Mouse (Mus musculus) kidney, adult 11 months (tissue): Measurements from ENCODE around the gene Col1a2.

ENCODE experiments used
- DNase-seq: peaks from one replicate; pipeline ENCODE4 v3.0.0; 2022

Col1a2 gene

GRCm38 (mm10) chr6:4528439-4528838 is 23.8 kb downstream of the Col1a2 start:
- DNase-seq = no peak

GRCm38 (mm10) chr6:4530986-4531385 is 26.4 kb downstream of the Col1a2 start:
- no peak for DNase-seq

GRCm38 (mm10) chr6:4532898-4533297 is 28.3 kb downstream of the Col1a2 start:
- no peak for DNase-seq

GRCm38 (mm10) chr6:4534462-4535079 is 30.0 kb downstream of the Col1a2 start:
- no peak for DNase-seq

GRCm38 (mm10) chr6:4541926-4542715 is 37.5 kb downstream of the Col1a2 start:
- no peak for DNase-seq

GRCm38 (mm10) chr6:4544554-4544953 is 39.9 kb downstream of the Col1a2 start:
- no peak for DNase-seq

- no peak for DNase-seq
These were observed 41.1 kb downstream of the Col1a2 start for GRCm38 (mm10) chr6:4545727-4546126.

GRCm38 (mm10) chr6:4548894-4549293 is 44.3 kb downstream of the Col1a2 start:
- DNase-seq = no peak

- DNase-seq = no peak
These were observed 45.4 kb downstream of the Col1a2 start for GRCm38 (mm10) chr6:4549846-4550548.

GRCm38 (mm10) chr6:4550549-4550915 is 45.9 kb downstream of the Col1a2 start:
- no peak for DNase-seq

- no peak for DNase-seq
These were observed 50.8 kb downstream of the Col1a2 start for GRCm38 (mm10) chr6:4555366-4555765.

- no peak for DNase-seq
These were observed 52.5 kb downstream of the Col1a2 start for GRCm38 (mm10) chr6:4557086-4557485.

GRCm38 (mm10) chr6:4557678-4558077 is 53.1 kb downstream of the Col1a2 start:
- DNase-seq = peak; percentile 22

- DNase-seq = no peak
These were observed 56.5 kb downstream of the Col1a2 start for GRCm38 (mm10) chr6:4561156-4561555.

- no peak for DNase-seq
These were observed 57.0 kb downstream of the Col1a2 start for GRCm38 (mm10) chr6:4561621-4562020.

GRCm38 (mm10) chr6:4562401-4562800 is 57.8 kb downstream of the Col1a2 start:
- DNase-seq = no peak

- no peak for DNase-seq
These were observed 58.9 kb downstream of the Col1a2 start for GRCm38 (mm10) chr6:4563477-4563876.

- DNase-seq = no peak
These were observed 65.8 kb downstream of the Col1a2 start for GRCm38 (mm10) chr6:4570412-4570811.

GRCm38 (mm10) chr6:4577756-4578155 is 73.1 kb downstream of the Col1a2 start:
- no peak for DNase-seq

GRCm38 (mm10) chr6:4578343-4578742 is 73.7 kb downstream of the Col1a2 start:
- no peak for DNase-seq

- DNase-seq = no peak
These were observed 75.0 kb downstream of the Col1a2 start for GRCm38 (mm10) chr6:4579620-4580019.

GRCm38 (mm10) chr6:4583485-4583884 is 78.9 kb downstream of the Col1a2 start:
- no peak for DNase-seq

GRCm38 (mm10) chr6:4587946-4588345 is 83.3 kb downstream of the Col1a2 start:
- no peak for DNase-seq

GRCm38 (mm10) chr6:4588722-4589121 is 84.1 kb downstream of the Col1a2 start:
- DNase-seq = no peak
